Mouse (Mus musculus): Measurements from ENCODE around the gene H2afy. TPM values are rescaled to one million over a fixed set of nuclear protein-coding genes. Genes with fewer than 3 reads are reported as not detected.
"Not testable (repeated sequence)": the region's sequence is repeated elsewhere in the genome, so short reads cannot be mapped to it uniquely, and the experiment has no call there.

Gene H2afy
- total RNA-seq, 4 experiments from 2014 or later, result 118 to 123 (median 120) TPM

DNA sequence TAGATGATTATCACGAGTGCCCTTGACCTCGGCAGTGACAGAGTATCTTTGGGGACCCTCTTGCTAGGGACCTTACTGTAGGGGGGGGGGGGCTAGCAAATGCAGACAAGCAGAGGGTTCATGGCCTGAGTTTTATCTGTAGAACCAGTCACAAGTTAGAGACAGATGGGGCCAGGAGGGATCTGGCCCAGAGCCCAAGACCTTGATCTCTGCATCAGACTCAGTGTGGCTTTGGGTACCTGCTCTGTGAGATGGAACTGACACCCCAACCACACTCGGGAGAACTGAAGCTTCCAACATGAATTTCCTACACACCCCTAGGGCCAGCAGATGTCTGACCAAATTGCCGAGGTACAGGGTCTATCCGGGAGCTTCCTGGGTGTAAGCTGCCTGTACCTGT lies 63.0 kb downstream of the H2afy start:
- DNase-seq (ENCODE audit: low spot score in 2 of 2), result no peak

DNA sequence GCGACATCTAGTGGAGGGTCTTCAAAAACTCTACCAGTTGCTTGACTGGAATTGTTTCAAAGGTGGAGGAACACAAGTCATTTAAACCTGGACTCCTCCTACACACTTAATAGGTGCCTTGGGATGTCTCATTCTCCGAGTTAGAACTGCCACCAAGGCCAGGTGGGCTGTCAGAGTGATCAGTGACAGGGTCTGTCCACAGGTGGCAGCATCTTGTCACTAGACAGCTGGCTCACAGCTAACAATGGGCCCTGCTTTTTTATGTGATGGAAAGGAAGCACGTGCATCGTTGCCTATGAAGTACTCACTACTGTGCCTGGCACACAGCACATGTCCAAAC lies 63.9 kb downstream of the H2afy start:
- DNase-seq (ENCODE audit: low spot score in 2 of 2), result no peak

DNA sequence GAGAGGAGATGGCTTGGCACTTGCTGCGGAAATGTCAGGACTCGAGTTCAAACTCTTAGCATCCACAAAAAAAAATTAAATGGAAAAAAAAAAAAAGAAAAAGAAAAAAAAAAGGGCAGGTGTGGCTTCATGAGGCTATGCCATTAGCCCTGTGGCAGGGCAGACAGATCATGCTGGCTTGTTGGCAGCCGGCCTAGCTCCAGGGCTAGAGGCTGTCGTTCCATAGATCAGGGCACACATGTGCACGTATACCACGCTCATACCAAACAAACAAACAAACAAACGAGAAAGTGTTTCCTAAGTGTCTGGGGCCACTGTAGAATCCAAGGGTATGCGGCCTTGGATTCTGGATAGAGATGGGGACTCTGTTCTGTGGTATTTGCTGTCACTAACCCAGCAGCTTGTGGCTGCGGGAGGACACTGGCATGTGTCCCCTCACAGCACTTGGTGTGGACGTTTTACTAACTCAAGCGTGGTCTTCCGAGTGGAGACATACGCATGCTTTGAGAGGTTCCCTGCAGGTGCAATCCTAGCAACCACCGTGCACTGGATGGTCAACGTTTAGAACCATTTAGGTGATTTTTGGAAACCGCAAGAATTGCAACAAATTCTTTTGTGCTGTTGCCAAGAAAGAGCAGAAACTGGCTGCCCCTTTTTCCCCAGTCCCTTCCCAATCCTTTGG lies 64.4 kb downstream of the H2afy start:
- no peak for DNase-seq (ENCODE audit: low spot score in 2 of 2)

DNA sequence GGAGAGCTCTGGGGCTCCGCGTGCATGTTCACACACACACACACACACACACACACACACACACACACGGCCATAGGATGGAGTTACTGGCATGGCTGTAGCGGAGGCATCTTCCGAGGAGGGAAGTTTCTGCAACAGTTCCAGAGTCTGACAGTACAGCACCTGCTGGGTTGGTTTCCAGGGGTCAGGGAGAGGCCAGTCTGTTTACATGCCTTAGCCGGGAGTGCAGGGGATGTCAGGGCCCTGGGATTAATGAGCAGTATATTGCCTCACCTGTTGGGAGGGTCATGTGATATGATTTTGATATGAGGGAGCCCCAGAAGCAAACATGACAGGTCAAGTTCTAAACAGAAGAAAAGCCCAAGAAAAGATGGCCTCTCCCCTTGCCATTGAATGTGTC lies 66.5 kb downstream of the H2afy start:
- no peak for DNase-seq (ENCODE audit: low spot score in 2 of 2)

DNA sequence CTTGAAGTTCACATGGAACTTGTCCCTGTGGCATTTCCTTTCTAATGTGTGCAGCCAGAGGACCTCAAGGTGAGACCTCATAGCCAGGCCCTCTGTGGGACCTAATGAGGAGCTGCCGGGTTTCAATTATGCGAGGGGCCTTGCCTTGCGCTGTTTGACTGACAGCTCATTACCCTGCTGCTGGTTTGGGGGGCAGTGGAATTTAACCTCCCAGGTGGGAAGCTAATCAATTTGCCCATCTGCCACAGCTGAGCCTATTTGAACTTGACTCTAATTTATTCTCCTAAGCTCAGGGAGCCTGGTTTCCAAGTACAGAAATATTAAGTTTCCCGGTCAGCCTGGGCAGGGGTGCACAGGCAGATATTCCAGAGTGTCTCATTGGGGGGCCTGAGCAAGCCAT lies 67.6 kb downstream of the H2afy start:
- DNase-seq (ENCODE audit: low spot score in 2 of 2), result no peak

DNA sequence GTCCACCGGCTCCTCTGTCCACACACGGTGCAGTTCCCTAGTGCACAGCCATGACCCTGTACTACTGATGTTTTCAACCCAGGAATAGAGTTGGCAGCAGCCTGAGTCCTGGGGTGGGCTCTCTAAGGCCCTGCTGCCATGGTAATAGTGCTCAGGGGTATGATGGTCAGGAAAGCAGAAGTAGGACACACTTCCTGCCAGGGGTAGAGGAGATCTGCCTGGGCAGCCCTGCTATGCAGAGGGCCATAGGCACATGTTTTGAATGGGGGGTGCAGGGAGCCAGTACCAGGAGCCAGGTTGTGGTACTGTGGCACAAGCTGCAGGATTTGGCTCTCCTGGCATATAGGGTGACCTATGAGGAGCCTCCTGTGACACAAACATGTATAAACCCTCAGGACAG lies 69.3 kb downstream of the H2afy start:
- DNase-seq (ENCODE audit: low spot score in 2 of 2), result no peak

DNA sequence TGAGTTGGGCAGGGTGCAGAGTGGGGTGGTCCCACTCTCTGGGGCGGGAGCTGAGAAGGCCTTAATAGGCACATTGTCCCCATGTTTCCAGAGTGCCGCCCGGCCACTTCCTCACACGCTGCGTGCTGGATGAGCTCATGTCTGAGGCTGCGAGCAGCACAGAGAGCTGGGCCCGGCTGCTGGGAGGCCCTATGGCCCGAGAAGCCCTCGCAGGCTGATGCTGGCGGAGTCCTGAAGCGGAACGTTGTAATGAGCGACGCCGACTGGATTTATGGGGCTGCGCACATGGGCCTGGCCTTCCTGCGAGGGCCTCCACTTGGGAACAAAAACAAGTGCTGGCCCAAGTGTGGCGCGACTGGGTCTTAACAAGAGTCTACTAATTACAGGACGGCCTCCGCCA lies 70.0 kb downstream of the H2afy start:
- no peak for DNase-seq (ENCODE audit: low spot score in 2 of 2)

DNA sequence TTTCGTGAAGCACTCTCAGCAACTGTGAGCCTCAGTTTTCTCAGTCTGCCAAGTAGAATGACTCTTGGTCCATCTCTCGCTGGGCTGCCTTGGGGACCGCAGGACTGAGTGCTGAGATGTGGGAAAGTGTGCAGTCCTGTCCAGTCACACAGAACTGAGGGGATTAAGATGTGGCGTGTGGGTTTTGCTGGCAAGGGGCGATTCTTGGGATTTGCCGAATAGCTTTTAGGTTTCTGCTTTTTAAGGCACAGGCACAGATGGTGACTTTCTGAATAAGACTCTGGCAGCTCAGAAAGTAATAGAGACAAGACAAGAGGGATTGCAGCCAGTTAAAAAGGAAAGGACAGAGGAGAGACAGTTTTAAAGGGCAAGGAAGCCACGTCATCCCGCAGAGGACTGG lies 78.4 kb downstream of the H2afy start:
- DNase-seq (ENCODE audit: low spot score in 2 of 2), result no peak

DNA sequence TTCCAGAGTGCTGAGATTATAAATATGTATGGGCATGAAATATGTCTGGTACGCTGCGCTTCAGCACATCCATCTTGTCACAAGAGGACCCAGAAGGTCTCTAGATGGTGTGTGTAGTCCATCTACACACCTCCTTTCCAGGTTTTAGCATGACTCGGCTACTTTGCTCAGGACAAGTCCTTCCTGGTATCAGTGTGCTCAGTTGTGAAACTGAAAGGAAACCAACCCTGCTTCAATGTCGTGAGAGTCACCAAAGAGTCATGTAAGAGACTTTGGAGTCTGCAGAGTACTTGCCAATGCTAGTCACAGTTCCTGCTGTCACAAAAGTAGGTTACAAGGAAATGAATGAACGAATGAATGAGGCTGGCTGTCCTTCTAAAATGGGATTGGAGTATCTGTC lies 80.4 kb downstream of the H2afy start:
- DNase-seq (ENCODE audit: low spot score in 2 of 2), result no peak

DNA sequence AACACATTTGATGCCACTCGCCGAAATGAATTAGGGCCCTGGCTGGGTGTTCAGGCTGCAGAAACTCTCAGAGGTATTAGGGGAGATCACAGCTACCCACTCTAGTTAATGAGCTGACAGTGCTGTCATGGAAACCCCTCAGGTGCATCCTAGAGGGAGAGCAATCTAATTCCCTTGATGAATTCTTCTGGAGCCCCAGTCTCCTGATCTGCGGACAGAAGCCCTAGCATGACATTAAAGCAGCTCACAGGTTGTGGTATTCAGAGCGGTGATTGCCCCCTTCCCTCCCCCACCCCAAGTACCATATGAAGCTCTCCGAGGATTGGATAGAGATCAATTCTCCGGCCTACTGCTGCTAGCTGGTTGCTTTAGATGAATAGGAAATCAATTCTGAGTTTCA lies 82.1 kb downstream of the H2afy start:
- DNase-seq (ENCODE audit: low spot score in 2 of 2), result no peak

DNA sequence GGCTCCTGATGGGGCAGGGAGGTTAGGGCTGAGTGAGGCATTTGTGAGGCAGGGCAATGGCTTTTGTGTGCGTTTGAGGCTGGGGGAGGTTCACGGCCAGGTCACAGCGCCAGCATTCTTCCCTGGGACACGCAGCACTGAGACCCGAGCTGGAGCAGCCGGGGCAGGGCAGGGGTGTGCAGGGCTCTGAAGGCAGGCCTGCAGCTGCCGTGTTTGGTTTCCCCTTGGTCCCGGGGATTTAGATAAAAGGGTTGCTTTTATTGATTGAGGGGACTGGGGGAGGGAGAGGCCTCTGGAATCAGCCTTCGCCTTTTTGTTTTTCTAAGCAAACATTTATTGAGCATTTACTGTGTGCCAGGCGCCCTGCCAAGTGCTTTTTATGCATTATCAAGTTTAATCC lies 83.4 kb downstream of the H2afy start:
- DNase-seq (ENCODE audit: low spot score in 2 of 2), result no peak

DNA sequence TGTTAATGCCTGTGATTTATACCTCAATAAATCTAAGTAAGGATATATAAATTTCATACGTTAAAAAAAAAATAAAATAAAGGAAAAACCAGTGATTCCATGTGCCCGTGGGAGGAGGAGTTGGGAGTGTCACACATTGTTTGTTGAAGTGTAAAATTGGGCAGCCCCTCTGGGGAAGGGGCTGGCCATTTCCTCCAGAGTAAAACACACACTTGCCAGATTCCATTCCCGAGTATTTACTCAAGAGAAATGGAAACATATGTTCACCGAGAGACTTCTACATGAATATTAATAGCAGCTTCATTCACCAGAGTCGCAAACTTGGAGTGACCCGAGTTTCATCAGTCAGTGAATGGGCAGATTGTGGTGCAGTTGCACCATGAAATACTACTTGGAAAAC lies 85.9 kb downstream of the H2afy start:
- no peak for DNase-seq (ENCODE audit: low spot score in 2 of 2)

DNA sequence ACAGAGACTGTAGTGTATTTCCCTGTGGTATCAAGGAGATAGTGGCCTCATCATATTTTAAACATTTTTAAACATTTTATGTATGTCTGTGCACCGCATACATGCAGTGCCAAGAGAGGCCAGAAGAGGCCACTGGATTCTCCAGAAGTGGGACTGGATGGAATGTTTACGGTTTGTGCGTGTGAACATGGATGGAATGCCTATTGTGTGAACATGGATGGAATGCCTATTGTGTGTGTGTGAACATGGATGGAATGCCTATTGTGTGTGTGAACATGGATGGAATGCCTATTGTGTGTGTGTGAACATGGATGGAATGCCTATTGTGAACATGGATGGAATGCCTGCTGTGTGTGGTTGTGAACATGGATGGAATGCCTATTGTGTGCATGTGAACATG lies 93.9 kb downstream of the H2afy start:
- DNase-seq (ENCODE audit: low spot score in 2 of 2), result no peak

DNA sequence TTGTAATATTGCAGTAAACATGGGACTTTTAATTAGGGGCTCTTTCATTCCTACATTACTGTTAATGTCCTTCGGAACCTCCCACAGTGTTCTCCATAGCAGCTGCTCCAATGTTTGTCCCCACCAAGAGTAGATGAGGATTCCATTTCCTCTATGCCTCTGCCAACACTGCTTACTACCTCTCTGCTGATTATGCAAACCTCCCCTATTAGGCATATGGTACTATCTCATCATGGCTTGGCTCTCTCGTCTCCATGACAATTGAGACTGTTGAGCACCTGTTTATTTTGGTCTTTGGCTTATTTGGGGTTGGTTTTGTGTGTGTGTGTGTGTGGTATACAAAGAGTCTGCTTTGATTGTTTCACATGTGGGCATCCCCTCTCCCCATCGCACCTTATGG lies 95.5 kb downstream of the H2afy start:
- DNase-seq (ENCODE audit: low spot score in 2 of 2), result peak; percentile 41 to 50

DNA sequence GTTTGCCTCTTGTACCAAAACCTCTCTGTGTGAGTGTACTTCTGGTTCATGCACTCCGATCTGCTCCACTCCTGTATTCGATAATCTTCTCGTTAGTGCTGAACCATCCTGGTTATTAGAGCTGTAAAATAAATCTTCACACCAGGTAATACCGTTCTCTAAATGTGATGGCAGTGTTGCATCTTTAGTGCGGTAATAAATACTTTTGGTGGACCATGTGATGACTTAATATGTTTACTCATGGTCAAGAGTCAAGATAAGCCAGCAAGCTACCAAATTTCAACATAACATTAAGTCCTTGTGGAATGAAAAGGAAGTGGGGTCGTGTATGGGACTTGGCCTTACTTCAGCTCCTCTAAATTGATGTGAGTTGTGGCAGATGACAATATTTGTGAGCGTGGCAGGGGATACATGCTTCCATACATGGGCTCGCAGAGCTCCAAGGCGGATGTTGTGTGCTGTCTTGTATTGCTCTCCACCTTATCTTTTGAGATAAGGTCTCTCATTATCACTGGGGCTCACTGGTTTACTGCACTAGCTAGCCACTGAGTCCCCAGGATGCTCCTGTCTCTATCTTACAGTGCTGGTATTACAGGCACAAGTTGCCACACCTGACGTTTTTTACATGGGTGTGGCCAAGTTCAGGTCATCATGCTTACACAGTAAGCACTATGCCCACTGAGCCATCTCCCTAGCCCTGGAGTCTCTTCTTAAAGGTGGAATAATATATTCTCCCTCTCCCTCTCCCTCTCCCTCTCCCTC lies 96.4 kb downstream of the H2afy start:
- DNase-seq (ENCODE audit: low spot score in 2 of 2), result no peak

DNA sequence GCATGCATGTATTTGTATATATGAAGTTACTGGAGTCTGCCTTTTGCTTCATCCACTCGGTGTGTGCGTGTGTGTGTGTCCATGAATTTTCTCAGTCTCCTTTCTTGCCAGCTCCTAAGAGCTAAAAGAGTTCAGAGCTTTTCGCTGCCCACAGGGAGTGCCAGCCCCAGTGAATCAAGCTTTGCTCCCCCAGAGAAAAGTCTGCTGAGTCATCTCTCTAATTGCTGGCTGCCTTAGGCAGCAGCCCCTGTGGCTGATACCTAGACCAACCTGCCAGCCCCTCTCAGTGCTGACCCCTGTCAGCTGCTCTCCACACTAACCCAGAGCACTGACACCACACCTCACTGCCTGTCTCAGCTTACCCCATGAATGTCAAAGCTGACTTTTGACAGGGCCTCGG lies 107.2 kb downstream of the H2afy start:
- DNase-seq (ENCODE audit: low spot score in 2 of 2), result no peak

DNA sequence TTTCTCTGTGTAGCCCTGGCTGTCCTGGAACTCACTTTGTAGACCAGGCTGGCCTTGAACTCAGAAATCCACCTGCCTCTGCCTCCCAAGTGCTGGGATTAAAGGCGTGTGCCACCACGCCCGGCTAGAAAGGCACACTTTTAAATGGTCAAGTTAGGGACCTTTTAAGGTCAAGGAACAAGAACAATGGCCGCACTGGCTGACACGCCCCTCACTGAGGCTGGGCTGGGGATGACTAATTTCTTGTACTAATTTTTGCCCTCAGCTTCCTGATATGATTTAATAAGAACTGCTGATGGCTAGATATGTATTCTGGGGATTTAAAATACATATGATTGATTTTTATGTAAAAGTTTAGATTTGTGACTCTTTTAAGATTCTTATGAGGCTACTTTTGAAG lies 108.2 kb downstream of the H2afy start:
- not testable (repeated sequence) for DNase-seq (ENCODE audit: low spot score in 2 of 2)

DNA sequence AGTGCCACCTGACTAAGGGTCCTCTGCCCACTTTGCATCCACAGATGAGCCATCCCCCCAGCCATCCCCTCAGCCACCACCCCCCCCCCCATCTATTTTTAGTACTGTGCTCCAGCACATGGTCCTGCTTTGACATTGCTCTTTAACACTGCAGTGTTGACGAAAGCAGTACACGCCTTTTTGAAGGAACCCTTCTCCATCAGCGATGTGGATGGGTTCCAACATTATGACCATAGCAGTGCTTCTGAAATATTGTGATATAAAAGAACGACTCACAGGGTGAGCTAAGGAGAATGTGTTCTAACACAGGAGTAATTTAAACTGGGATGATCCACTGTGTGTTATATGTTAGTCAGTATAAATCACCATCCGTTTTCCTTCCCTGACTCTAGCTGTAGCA lies 109.5 kb downstream of the H2afy start:
- no peak for DNase-seq (ENCODE audit: low spot score in 2 of 2)

DNA sequence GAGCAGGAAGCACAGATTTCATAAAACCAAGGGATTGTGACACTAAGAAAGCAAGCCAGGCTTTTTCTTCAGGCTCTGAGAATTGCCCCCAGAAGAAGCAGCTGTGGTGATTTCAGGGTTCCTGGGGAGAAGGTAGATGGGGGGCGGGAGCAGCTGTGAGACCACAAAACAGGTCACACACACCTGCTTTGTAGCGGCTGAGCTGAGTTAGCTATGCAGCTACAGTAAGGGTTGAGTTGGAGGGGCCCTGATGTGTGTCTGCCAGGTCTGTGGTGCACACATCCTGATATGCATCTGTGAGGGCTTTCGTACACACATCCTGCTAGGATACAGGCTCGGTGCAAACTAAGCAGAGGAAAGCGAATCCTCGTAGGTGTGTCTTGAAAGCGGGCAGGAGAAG lies 110.1 kb downstream of the H2afy start:
- DNase-seq (ENCODE audit: low spot score in 2 of 2), result no peak

DNA sequence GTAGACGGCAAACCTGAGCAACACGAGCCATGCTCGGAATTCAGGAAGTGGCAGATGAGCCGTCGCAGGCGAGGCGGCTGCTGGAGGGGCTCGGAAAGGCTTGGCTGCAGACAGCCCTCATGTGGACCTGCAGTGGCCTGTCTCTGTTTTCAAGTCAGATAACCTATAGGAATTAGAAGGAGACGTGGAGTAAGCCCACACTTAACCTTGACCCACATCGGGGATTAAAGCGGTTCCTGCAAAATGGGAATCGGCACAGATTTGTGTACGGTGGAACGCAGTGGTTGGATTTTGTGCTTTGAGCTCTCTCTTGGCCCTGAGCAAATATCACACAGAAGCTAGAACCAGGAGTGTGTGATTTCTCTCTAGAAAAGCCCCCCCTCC lies 111.1 kb downstream of the H2afy start:
- no peak for DNase-seq (ENCODE audit: low spot score in 2 of 2)

DNA sequence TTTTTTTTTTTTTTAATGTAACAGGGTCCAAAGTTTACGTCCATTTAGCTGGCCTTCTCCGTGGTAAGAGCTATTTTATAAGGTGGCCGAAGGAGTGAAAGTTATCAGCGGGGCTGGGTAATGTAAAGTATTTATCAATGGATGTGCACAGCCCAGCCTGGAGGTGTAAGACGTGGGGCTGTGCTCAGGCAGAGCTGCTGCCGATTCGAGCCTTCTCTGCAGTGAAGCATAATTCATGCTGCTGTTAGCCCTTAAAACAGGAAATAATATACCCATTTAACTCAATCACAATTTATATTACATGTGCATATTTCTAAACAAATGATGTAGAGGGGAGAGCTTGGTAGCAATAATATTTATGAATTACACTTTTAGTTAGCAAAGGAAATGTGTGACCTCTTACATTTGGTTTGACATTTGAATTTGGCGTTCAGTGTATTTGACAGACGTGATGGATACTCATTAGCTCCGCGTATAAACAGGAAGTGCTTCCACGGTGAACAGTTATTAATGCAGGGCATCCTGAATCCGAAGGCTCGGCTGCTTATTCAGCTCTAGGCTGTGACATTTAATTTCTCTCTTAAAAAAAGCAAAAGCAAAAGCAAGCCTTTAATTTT lies 111.6 kb downstream of the H2afy start:
- no peak for DNase-seq (ENCODE audit: low spot score in 2 of 2)

Data from layer of hippocampus, adult 8-10 months (tissue).